ENCODE assay signal across 16 mouse cellular contexts in genomic region chr5:111432842-111433241, GRCm38 (mm10). TPM values are rescaled to one million over a fixed set of nuclear protein-coding genes. Genes with fewer than 3 reads are reported as not detected.
DNase-seq lines count a peak whose midpoint lies in the region; ATAC-seq lines count a peak whose summit lies in the region.
"Had no signal": no experiment of that assay in that cellular context is flagged by ENCODE, and none has a peak within 500 bp of the region (broad histone marks: within the 10 kb centered on the region; RNA-seq: fewer than 3 reads in every experiment).

No protein-coding gene starts in this region.

- DNase-seq in forebrain, embryonic 10.5 days (ENCODE audit: extremely low spot score, low spot score), result no peak
- DNase-seq in forebrain, embryonic 11.5 days (ENCODE audit: low spot score), result no peak
- DNase-seq in spleen, postnatal 10 days (ENCODE audit: low spot score in 2 of 2), result no peak
- no peak for DNase-seq in lung, postnatal 25 days (ENCODE audit: low spot score)
- DNase-seq in thymus, postnatal 25 days, result no peak
- DNase-seq: adrenal gland, postnatal 10 days; gastrocnemius, postnatal 36 days; heart, postnatal 4 days; kidney, adult 2 months; right cerebral cortex, postnatal 14 days had no signal

- 0 out of 2 replicates have a peak overlapping the region, but pooled peaks have one; percentile 11 for H3K27ac ChIP-seq in forebrain, embryonic 10.5 days
- no peak overlapping the region for H3K27ac ChIP-seq in forebrain, embryonic 11.5 days (ENCODE audit: low read depth, low read length)
- no peak overlapping the region for H3K27ac ChIP-seq in embryonic facial prominence, embryonic 13.5 days
- peak overlapping the region; percentile 35 for H3K27ac ChIP-seq in hindbrain, embryonic 12.5 days
- H3K27ac ChIP-seq in midbrain, embryonic 13.5 days, result peak overlapping the region; percentile 63
- H3K27ac ChIP-seq: limb, embryonic 15.5 days; stomach, embryonic 15.5 days had no signal

- no peak overlapping the region for H3K9ac ChIP-seq in forebrain, embryonic 11.5 days (ENCODE audit: low read length)
- H3K9ac ChIP-seq in embryonic facial prominence, embryonic 13.5 days, result peak overlapping the region; percentile 32
- H3K9ac ChIP-seq in hindbrain, embryonic 12.5 days, result 0 out of 2 replicates have a peak overlapping the region, but pooled peaks have one; percentile 23
- peak overlapping the region; percentile 54; the same call in 1 of the 2 replicates for H3K9ac ChIP-seq in midbrain, embryonic 13.5 days (replicated peaks)
- H3K9ac ChIP-seq: limb, embryonic 15.5 days; stomach, embryonic 15.5 days had no signal

- ATAC-seq in forebrain, embryonic 11.5 days (replicated peaks; ENCODE audit: low FRiP score), result no peak
- no peak for ATAC-seq in embryonic facial prominence, embryonic 13.5 days (ENCODE audit: insufficient number of reproducible peaks, insufficient read depth, low FRiP score, low TSS enrichment, low read depth)
- ATAC-seq in hindbrain, embryonic 12.5 days (ENCODE audit: low FRiP score), result no peak
- no peak for ATAC-seq in midbrain, embryonic 13.5 days
- ATAC-seq: lung, postnatal 0 days had no signal

- no peaks in the 10 kb centered on the region for H3K9me3 ChIP-seq in forebrain, embryonic 10.5 days
- H3K9me3 ChIP-seq in forebrain, embryonic 11.5 days (ENCODE audit: control insufficient read depth, low read length), result no peaks in the 10 kb centered on the region
- H3K9me3 ChIP-seq in embryonic facial prominence, embryonic 13.5 days, result no peaks in the 10 kb centered on the region
- no peaks in the 10 kb centered on the region for H3K9me3 ChIP-seq in hindbrain, embryonic 12.5 days (replicated peaks)
- H3K9me3 ChIP-seq in midbrain, embryonic 13.5 days, result no peaks in the 10 kb centered on the region
- H3K9me3 ChIP-seq: limb, embryonic 15.5 days; stomach, embryonic 15.5 days had no signal

- no peaks in the 10 kb centered on the region for H3K27me3 ChIP-seq in forebrain, embryonic 10.5 days (ENCODE audit: poor library complexity, severe bottlenecking)
- H3K27me3 ChIP-seq in forebrain, embryonic 11.5 days (ENCODE audit: control insufficient read depth, insufficient read depth, low read length), result no peaks in the 10 kb centered on the region
- H3K27me3 ChIP-seq in embryonic facial prominence, embryonic 13.5 days, result no peaks in the 10 kb centered on the region
- no peaks in the 10 kb centered on the region for H3K27me3 ChIP-seq in hindbrain, embryonic 12.5 days
- H3K27me3 ChIP-seq in midbrain, embryonic 13.5 days, result no peaks in the 10 kb centered on the region
- H3K27me3 ChIP-seq: limb, embryonic 15.5 days; stomach, embryonic 15.5 days had no signal

- peaks cover 91% of the 10 kb centered on the region for H3K36me3 ChIP-seq in forebrain, embryonic 10.5 days (replicated peaks)
- H3K36me3 ChIP-seq in forebrain, embryonic 11.5 days (ENCODE audit: control insufficient read depth, insufficient read depth, low read length), result no peaks in the 10 kb centered on the region; the same call in 1 of the 2 replicates
- H3K36me3 ChIP-seq in embryonic facial prominence, embryonic 13.5 days, result peaks cover 37% of the 10 kb centered on the region
- peaks cover 25% of the 10 kb centered on the region for H3K36me3 ChIP-seq in hindbrain, embryonic 12.5 days
- H3K36me3 ChIP-seq in midbrain, embryonic 13.5 days, result peaks cover 22% of the 10 kb centered on the region
- H3K36me3 ChIP-seq: limb, embryonic 15.5 days; stomach, embryonic 15.5 days had no signal

- no peak overlapping the region for H3K4me3 ChIP-seq in forebrain, embryonic 10.5 days
- H3K4me3 ChIP-seq in forebrain, embryonic 11.5 days (ENCODE audit: low read depth, low read length), result no peak overlapping the region
- no peak overlapping the region for H3K4me3 ChIP-seq in embryonic facial prominence, embryonic 13.5 days
- H3K4me3 ChIP-seq in hindbrain, embryonic 12.5 days, result no peak overlapping the region
- H3K4me3 ChIP-seq in midbrain, embryonic 13.5 days (replicated peaks), result no peak overlapping the region
- H3K4me3 ChIP-seq: limb, embryonic 15.5 days; stomach, embryonic 15.5 days had no signal

- WGBS in forebrain, embryonic 10.5 days, result 43% methylated on average over 5 of the region's 5 CpGs
- WGBS in forebrain, embryonic 11.5 days, result 28% methylated on average over 5 of the region's 5 CpGs
- 37% methylated on average over 5 of the region's 5 CpGs for WGBS in embryonic facial prominence, embryonic 13.5 days
- WGBS in hindbrain, embryonic 12.5 days, result 26% methylated on average over 5 of the region's 5 CpGs
- WGBS in midbrain, embryonic 13.5 days, result 24% methylated on average over 5 of the region's 5 CpGs

- peaks cover 100% of the 10 kb centered on the region for H3K4me1 ChIP-seq in forebrain, embryonic 10.5 days
- H3K4me1 ChIP-seq in forebrain, embryonic 11.5 days (replicated peaks; ENCODE audit: control insufficient read depth, insufficient read depth, low read length), result peaks cover 47% of the 10 kb centered on the region
- peaks cover 95% of the 10 kb centered on the region for H3K4me1 ChIP-seq in embryonic facial prominence, embryonic 13.5 days
- H3K4me1 ChIP-seq in hindbrain, embryonic 12.5 days, result peaks cover 99% of the 10 kb centered on the region
- peaks cover 99% of the 10 kb centered on the region for H3K4me1 ChIP-seq in midbrain, embryonic 13.5 days (replicated peaks)

- no peak overlapping the region for H3K4me2 ChIP-seq in forebrain, embryonic 11.5 days (ENCODE audit: low read depth, low read length, severe bottlenecking)
- no peak overlapping the region for H3K4me2 ChIP-seq in embryonic facial prominence, embryonic 13.5 days
- H3K4me2 ChIP-seq in hindbrain, embryonic 12.5 days (replicated peaks), result peak overlapping the region; percentile 0; the same call in 1 of the 2 replicates
- H3K4me2 ChIP-seq in midbrain, embryonic 13.5 days (replicated peaks), result peak overlapping the region; percentile 100
- H3K4me2 ChIP-seq: limb, embryonic 15.5 days; stomach, embryonic 15.5 days had no signal

RNA-seq across cellular contexts. Expression of gene Mn1, which starts 15.7 kb away (rescaled TPM):
- polyA plus RNA-seq in forebrain, embryonic 10.5 days (2016; fragmentation: Nextera tagmentation; extraction: Ambion mirVana), result 36.5 and 40.0 TPM in 2 replicates
- 50.9 and 51.9 TPM in 2 replicates for polyA plus RNA-seq in forebrain, embryonic 11.5 days (2014; fragmentation: Nextera tagmentation; extraction: Ambion mirVana)
- 46.6 and 51.3 TPM in 2 replicates for polyA plus RNA-seq in embryonic facial prominence, embryonic 13.5 days (2015; fragmentation: Nextera tagmentation; extraction: Ambion mirVana)
- 61.0 and 62.7 TPM in 2 replicates for polyA plus RNA-seq in hindbrain, embryonic 12.5 days (2016; fragmentation: Nextera tagmentation; extraction: Ambion mirVana)
- 60.2 and 73.1 TPM in 2 replicates for polyA plus RNA-seq in midbrain, embryonic 13.5 days (2015; fragmentation: Nextera tagmentation; extraction: Ambion mirVana)

Comparison
In these comparisons a context has a peak if more than half of its experiments do, and no peak if none do; other contexts are left out.
1. H3K27ac ChIP-seq: peak in forebrain, embryonic 10.5 days (single experiment), hindbrain, embryonic 12.5 days (single experiment) and midbrain, embryonic 13.5 days (single experiment); none in forebrain, embryonic 11.5 days (single experiment) and embryonic facial prominence, embryonic 13.5 days (single experiment).
2. H3K4me2 ChIP-seq: peak in hindbrain, embryonic 12.5 days (single experiment) and midbrain, embryonic 13.5 days (single experiment); none in forebrain, embryonic 11.5 days (single experiment) and embryonic facial prominence, embryonic 13.5 days (single experiment).